Mouse (Mus musculus) CH12.LX (cell line): Measurements from ENCODE around the gene Abhd12.

Experiments
- CTCF ChIP-seq, 2 experiments: IDR thresholded peaks in 1 of 2; conservative IDR thresholded peaks in 1 of 2; 2 replicates each; pipeline ENCODE4 v1.5.1; 2011 to 2012; ENCODE audit warnings: low read depth in 2 of 2, low read length in 2 of 2, improper control_type of control experiment in 1 of 2, inconsistent platforms in 1 of 2, mild to moderate bottlenecking in 1 of 2, moderate library complexity in 1 of 2
- ETS1 ChIP-seq: conservative IDR thresholded peaks from 2 replicates; pipeline ENCODE4 v1.6.1; 2012; ENCODE audit warnings: low read depth, mild to moderate bottlenecking, inconsistent platforms, low read length, improper control_type of control experiment, moderate library complexity
- HCFC1 ChIP-seq: IDR thresholded peaks from 2 replicates; pipeline ENCODE4 v1.6.1; 2012; ENCODE audit warnings: low read depth, mild to moderate bottlenecking, inconsistent platforms, low read length, improper control_type of control experiment
- MAX ChIP-seq: IDR thresholded peaks from 2 replicates; pipeline ENCODE4 v1.6.1; 2011; ENCODE audit warnings: low read length, improper control_type of control experiment
- MXI1 ChIP-seq: IDR thresholded peaks from 2 replicates; pipeline ENCODE4 v1.6.1; 2011; ENCODE audit warnings: mild to moderate bottlenecking, low read depth, low read length, improper control_type of control experiment
- POLR2A ChIP-seq: IDR thresholded peaks from 2 replicates; pipeline ENCODE4 v1.6.1; 2011; ENCODE audit warnings: low read depth, mild to moderate bottlenecking, improper control_type of control experiment, low read length
- USF1 ChIP-seq: IDR thresholded peaks from 2 replicates; pipeline ENCODE4 v1.6.1; 2014; ENCODE audit warnings: low read depth, mild to moderate bottlenecking, inconsistent platforms, low read length, improper control_type of control experiment
- USF2 ChIP-seq: conservative IDR thresholded peaks from 2 replicates; pipeline ENCODE4 v1.6.1; 2011; ENCODE audit warnings: low read depth, low read length, improper control_type of control experiment
- ZKSCAN1 ChIP-seq: IDR thresholded peaks from 2 replicates; pipeline ENCODE4 v1.6.1; 2012; ENCODE audit warnings: low read depth, inconsistent platforms, low read length, improper control_type of control experiment, borderline replicate concordance
- ZMIZ1 ChIP-seq: IDR thresholded peaks from 2 replicates; pipeline ENCODE4 v1.6.1; 2012; ENCODE audit warnings: low read depth, mild to moderate bottlenecking, inconsistent platforms, low read length, improper control_type of control experiment
- ZNF384 ChIP-seq: IDR thresholded peaks from 2 replicates; pipeline ENCODE4 v1.6.1; 2012; ENCODE audit warnings: low read depth, low read length, improper control_type of control experiment, inconsistent platforms

DNA sequence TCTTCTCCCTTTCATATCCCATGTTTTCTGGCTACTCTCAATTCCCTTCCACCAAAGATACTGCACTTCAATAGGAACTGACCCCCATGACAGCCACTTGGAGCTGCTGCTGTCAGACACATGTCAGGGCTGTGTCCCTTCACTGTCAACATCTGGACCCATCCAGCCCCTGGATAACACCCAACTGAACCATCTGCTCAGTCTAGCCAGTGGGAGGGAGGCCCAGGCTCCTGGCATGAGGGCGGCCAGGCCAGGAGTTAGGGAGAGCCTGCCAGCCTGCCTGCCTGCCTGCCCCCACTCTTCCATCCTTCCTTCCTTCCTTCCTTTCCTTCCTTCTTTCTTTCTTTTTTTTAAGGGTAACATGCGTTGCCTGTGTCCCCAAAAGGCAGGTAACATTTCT lies 46.7 kb upstream of the Abhd12 start:
- TF ChIP-seq CTCF (conservative IDR thresholded peaks at IDR 0.05 in 1 of 2, IDR thresholded peaks at IDR 0.05 in 1 of 2; ENCODE audit: low read depth in 2 of 2, low read length in 2 of 2), result no peak
- TF ChIP-seq HCFC1, result no peak
- no peak for TF ChIP-seq MAX
- TF ChIP-seq ZMIZ1, result no peak
- TF ChIP-seq POLR2A, result no peak
- no peak for TF ChIP-seq ETS1
- TF ChIP-seq ZNF384, result no peak
- TF ChIP-seq ZKSCAN1, result no peak
- no peak for TF ChIP-seq USF1
- no peak for TF ChIP-seq MXI1
- TF ChIP-seq USF2, result no peak
